Mouse (Mus musculus) heart, postnatal 0 days (tissue): ENCODE results near the gene Pidd1. TPM values are rescaled to one million over a fixed set of nuclear protein-coding genes. Genes with fewer than 3 reads are reported as not detected.
A peak's percentile ranks its signal among the peaks of the same experiment; 100 is the strongest.

Experiments
- ATAC-seq: fragments of 200-750 bp; cut with Nextera tagmentation; 2 replicates; pipeline ENCODE4 v1.8.0; 2017; ENCODE audit warnings: low read depth, moderate number of reproducible peaks, moderate library complexity; ENCODE audit not compliant: insufficient read depth
- DNase-seq: peaks from one replicate; pipeline ENCODE4 v3.0.0-alpha.2; 2016; ENCODE audit warnings: low spot score
- H3K27ac ChIP-seq: fragments of 300-500 bp; sonication (generic); 2 replicates; pipeline ENCODE4 v1.5.1; 2014; ENCODE audit warnings: low read depth, mild to moderate bottlenecking
- H3K27me3 ChIP-seq: fragments of 300-500 bp; sonication (generic); 2 replicates; pipeline ENCODE4 v1.6.1; 2014; ENCODE audit warnings: low read length, mixed read lengths; ENCODE audit not compliant: control insufficient read depth, insufficient read depth
- H3K36me3 ChIP-seq: fragments of 300-500 bp; sonication (generic); replicated peaks from 2 replicates; pipeline ENCODE4 v1.6.1; 2014; ENCODE audit warnings: low read length, mixed read lengths; ENCODE audit not compliant: control insufficient read depth, insufficient read depth
- H3K4me1 ChIP-seq: fragments of 300-500 bp; sonication (generic); 2 replicates; pipeline ENCODE4 v1.6.1; 2014; ENCODE audit warnings: antibody characterized with exemption; ENCODE audit not compliant: control insufficient read depth, insufficient read depth
- H3K4me2 ChIP-seq: fragments of 300-500 bp; sonication (generic); 2 replicates; pipeline ENCODE4 v1.6.1; 2014; ENCODE audit warnings: low read depth, mild to moderate bottlenecking, low read length, moderate library complexity
- H3K4me3 ChIP-seq: fragments of 300-500 bp; sonication (generic); 2 replicates; pipeline ENCODE4 v1.5.1; 2014; ENCODE audit warnings: low read depth, low read length
- H3K9ac ChIP-seq: fragments of 300-500 bp; sonication (generic); replicated peaks from 2 replicates; pipeline ENCODE4 v1.6.1; 2014; ENCODE audit warnings: low read depth, low read length, mixed read lengths
- H3K9me3 ChIP-seq: fragments of 300-500 bp; sonication (generic); replicated peaks from 2 replicates; pipeline ENCODE4 v1.6.1; 2016; ENCODE audit warnings: low read length; ENCODE audit not compliant: control insufficient read depth
- CTCF ChIP-seq: IDR thresholded peaks from 2 replicates; pipeline ENCODE4 v1.5.1; 2016; ENCODE audit warnings: antibody characterized with exemption, control low read depth, low read depth
- EP300 ChIP-seq: IDR thresholded peaks from 2 replicates; pipeline ENCODE4 v1.6.1; 2016; ENCODE audit warnings: antibody characterized with exemption, low read depth
- WGBS: fragments of 180-500 bp; shearing (Covaris S2); extraction: QIAGEN DNeasy Blood & Tissue Kit; methylation state at CpG from one replicate; pipeline ENCODE4 v1.1.7; 2014; 5-methylcytosine and 5-hydroxymethylcytosine counted together
- polyA plus RNA-seq: library from polyadenylated mRNA; unstranded; fragments of >200 nt; fragmentation: Nextera tagmentation; extraction: Ambion mirVana; gene quantifications from 2 replicates; pipeline ENCODE4 v1.2.1, GENCODE M21; 2015
- total RNA-seq: library from RNA; depleted of rRNA; stranded (reverse); fragments of >200 nt; gene quantifications from 2 replicates; pipeline ENCODE4 v1.2.3, GENCODE M21; 2014; ENCODE audit warnings: low replicate concordance

The Pidd1 gene
- total and polyA plus RNA-seq, 2 experiments from 2014 or later, result 0.15 to 1.7 TPM

DNA sequence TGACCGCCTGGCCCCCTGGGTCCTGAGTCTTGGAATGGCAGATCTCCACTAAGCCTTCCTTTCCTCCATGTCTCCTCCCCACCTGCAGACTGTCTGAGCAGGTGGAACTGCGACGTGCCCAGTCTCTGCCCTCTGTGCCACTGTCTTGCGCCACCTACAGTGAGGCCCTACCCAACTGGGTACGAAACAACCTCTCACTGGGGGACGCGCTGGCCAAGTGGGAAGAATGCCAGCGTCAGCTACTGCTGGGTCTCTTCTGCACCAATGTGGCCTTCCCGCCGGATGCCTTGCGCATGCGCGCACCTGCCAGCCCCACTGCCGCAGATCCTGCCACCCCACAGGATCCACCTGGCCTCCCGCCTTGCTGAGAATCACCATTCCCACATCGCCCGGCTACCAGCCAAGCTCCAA is 15.5 kb upstream of the Pidd1 start:
- 91% methylated on average over 17 of the region's 17 CpGs for WGBS
- no peak overlapping the region for H3K9ac ChIP-seq
- H3K4me1 ChIP-seq, result peaks cover 26% of the 10 kb centered on the region
- no peak for ATAC-seq
- H3K4me2 ChIP-seq, result no peak overlapping the region
- peaks cover 33% of the 10 kb centered on the region for H3K36me3 ChIP-seq
- no peaks in the 10 kb centered on the region for H3K9me3 ChIP-seq
- DNase-seq, result no peak
- H3K27ac ChIP-seq, result no peak overlapping the region
- TF ChIP-seq CTCF (no peak), EP300 (no peak)
- no peak overlapping the region for H3K4me3 ChIP-seq
- H3K27me3 ChIP-seq, result peaks cover 12% of the 10 kb centered on the region; the same call in 1 of the 2 replicates

DNA sequence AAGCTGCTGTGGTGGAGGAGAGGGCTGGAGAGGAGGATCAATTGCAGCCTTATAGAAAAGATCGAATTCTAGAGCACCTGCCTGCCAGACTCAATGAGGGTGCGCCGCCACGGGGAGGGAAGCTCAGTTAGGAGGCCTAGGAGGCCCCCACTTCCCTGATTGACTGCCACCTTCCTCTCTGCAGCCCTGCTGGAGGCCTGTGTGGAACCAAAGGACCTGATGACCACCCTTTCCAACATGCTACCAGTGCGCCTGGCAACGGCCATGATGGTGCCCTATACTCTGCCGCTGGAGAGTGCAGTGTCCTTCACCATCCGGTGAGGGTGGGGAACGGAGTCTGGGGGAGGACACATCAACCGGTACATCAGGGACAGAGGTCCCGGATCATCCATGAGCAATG is 14.8 kb upstream of the Pidd1 start:
- no peak for DNase-seq
- Histone ChIP-seq H3K4me2 (no peak overlapping the region), H3K9ac (no peak overlapping the region), H3K36me3 (peaks cover 33% of the 10 kb centered on the region), H3K4me1 (peaks cover 26% of the 10 kb centered on the region), H3K9me3 (no peaks in the 10 kb centered on the region), H3K4me3 (no peak overlapping the region), H3K27me3 (peaks cover 5% of the 10 kb centered on the region; the same call in 1 of the 2 replicates), H3K27ac (no peak overlapping the region)
- ATAC-seq, result no peak
- TF ChIP-seq EP300, result no peak
- TF ChIP-seq CTCF, result no peak
- 95% methylated on average over 11 of the region's 11 CpGs for WGBS

DNA sequence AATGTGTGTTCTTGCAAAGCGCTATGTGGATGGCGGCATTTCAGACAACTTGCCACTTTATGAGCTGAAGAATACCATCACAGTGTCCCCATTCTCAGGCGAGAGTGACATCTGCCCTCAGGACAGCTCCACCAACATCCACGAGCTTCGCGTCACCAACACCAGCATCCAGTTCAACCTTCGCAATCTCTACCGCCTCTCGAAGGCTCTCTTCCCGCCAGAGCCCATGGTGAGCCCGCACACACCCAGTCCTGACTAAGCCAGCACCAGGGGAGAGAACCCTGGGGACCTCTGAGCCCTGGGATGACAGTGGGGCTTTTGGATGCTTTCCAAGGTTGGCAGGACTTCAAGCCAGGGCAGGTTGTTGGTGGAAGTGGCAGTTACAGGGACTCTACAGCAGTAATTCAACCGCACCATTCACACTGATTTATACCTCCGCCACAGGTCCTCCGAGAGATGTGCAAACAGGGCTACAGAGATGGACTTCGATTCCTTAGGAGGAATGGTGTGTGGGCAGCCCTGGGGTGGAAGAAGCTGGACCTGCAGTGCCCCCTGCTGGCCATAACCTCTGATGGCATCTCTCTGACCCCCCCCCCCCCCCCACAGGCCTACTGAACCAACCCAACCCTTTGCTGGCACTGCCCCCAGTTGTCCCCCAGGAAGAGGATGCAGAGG is 14.3 kb upstream of the Pidd1 start:
- Histone ChIP-seq H3K4me2 (no peak overlapping the region), H3K9me3 (no peaks in the 10 kb centered on the region), H3K27me3 (no peaks in the 10 kb centered on the region), H3K36me3 (peaks cover 33% of the 10 kb centered on the region), H3K4me1 (peaks cover 26% of the 10 kb centered on the region), H3K27ac (no peak overlapping the region), H3K4me3 (no peak overlapping the region), H3K9ac (no peak overlapping the region)
- ATAC-seq (no peak), DNase-seq (peak; percentile 48)
- WGBS, result 79% methylated on average over 15 of the region's 15 CpGs
- TF ChIP-seq EP300 (no peak), CTCF (peak; percentile 47)

DNA sequence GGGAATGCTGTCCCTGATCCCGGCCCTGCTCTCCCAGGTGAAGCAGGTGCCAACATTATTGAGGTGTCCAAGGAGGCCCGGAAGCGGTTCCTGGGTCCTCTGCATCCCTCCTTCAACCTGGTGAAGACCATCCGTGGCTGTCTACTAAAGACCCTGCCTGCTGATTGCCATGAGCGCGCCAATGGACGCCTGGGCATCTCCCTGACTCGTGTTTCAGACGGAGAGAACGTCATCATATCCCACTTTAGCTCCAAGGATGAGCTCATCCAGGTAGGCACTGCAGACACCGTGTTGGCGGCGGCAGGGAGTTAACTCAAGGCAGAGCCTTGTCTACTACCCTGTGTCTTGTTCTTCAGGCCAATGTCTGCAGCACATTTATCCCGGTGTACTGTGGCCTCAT is 13.4 kb upstream of the Pidd1 start:
- peaks cover 33% of the 10 kb centered on the region for H3K36me3 ChIP-seq
- ATAC-seq (no peak), DNase-seq (no peak)
- no peak overlapping the region for H3K4me3 ChIP-seq
- H3K27ac ChIP-seq, result peak overlapping the region; percentile 98; the same call in 1 of the 2 replicates
- H3K9ac ChIP-seq, result no peak overlapping the region
- H3K27me3 ChIP-seq, result no peaks in the 10 kb centered on the region
- peaks cover 26% of the 10 kb centered on the region for H3K4me1 ChIP-seq
- peak overlapping the region; percentile 64; the same call in 1 of the 2 replicates for H3K4me2 ChIP-seq
- 88% methylated on average over 14 of the region's 14 CpGs for WGBS
- TF ChIP-seq CTCF (no peak), EP300 (no peak)
- H3K9me3 ChIP-seq, result no peaks in the 10 kb centered on the region

DNA sequence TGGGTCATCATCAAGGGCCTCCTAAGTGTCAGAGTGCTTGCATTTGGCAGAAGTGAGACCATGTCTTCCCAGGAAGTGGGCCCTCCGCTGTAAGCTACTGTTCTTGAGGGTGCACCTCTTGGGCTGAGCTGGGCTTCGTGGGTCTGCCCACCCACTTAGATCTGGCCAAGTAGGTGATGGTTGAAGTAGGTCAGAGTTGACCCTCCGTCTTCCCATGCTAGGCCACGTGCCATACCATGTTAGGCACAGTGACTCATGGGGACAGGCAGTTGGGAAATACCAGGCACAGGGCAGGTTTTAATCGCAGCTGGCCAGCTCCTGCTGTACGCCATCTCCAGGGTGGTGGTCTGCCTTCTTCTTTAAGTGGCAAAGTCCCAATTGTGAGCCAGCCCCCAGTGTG is 12.9 kb upstream of the Pidd1 start:
- DNase-seq (peak; percentile 31), ATAC-seq (no peak)
- Histone ChIP-seq H3K27me3 (no peaks in the 10 kb centered on the region), H3K9ac (peak overlapping the region; percentile 83; the same call in 1 of the 2 replicates), H3K4me3 (peak overlapping the region; percentile 65), H3K27ac (peak overlapping the region; percentile 98), H3K9me3 (no peaks in the 10 kb centered on the region), H3K36me3 (peaks cover 36% of the 10 kb centered on the region), H3K4me1 (peaks cover 26% of the 10 kb centered on the region), H3K4me2 (peak overlapping the region; percentile 64)
- TF ChIP-seq CTCF, result no peak
- no peak for TF ChIP-seq EP300
- 73% methylated on average over 6 of the region's 6 CpGs for WGBS
